Mouse (Mus musculus): ENCODE data around the gene Vps35l.

The Vps35l gene

GRCm38 (mm10) chr7:118777598-118778394 lies 37.8 kb downstream of the Vps35l start:
- DNase-seq (ENCODE audit: low spot score), result peak; percentile 33

GRCm38 (mm10) chr7:118778561-118778960 lies 38.5 kb downstream of the Vps35l start:
- no peak for DNase-seq (ENCODE audit: low spot score)

GRCm38 (mm10) chr7:118783305-118784001 lies 43.4 kb downstream of the Vps35l start:
- DNase-seq (ENCODE audit: low spot score), result no peak

- no peak for DNase-seq (ENCODE audit: low spot score)
Measured at GRCm38 (mm10) chr7:118786091-118786490, 46.1 kb downstream of the Vps35l start.

DNA sequence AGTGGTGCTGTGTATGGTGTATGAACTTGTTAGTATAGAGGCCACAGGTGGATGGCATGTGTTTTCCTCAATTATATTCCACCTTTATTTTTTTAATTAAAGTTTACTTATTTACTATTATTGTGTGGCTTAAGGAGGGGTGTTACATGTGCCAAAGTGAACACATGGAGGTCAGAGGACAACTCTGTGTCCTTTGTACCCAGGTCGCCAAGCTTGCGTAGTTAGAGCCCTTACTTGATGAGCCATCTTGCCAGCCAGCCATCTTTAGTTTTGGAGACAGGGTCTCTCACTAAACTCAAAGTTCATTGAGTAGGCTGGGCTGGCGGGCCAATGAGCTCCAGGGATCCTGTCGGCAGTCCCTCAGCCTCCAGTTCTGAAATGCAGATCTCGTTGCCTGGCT lies 47.3 kb downstream of the Vps35l start:
- no peak for DNase-seq (ENCODE audit: low spot score)

DNA sequence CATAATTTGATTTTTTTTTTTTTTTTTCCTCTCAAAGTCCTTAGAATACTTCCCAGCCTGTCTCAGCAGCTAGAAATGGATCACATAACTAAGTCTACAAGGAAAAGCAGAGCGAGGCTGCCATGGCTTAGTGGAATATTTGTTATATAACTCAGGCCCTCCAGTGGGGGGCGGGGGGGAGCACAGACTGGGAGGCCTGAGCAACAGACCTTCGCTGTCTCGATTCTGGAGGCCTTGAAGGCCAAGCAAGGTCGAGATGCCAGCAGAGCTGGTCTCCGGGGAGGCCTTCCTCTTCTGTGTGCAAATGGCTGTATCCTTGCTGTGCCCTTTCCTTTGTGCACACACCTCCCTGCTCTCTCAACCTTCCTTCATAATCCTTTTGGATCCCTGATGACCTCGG lies 48.5 kb downstream of the Vps35l start:
- DNase-seq (ENCODE audit: low spot score), result no peak

- DNase-seq (ENCODE audit: low spot score), result no peak
Measured at GRCm38 (mm10) chr7:118790292-118790691, 50.3 kb downstream of the Vps35l start.

- no peak for DNase-seq (ENCODE audit: low spot score)
Measured at GRCm38 (mm10) chr7:118793899-118794298, 53.9 kb downstream of the Vps35l start.

- DNase-seq (ENCODE audit: low spot score), result no peak
Measured at GRCm38 (mm10) chr7:118795779-118796178, 55.8 kb downstream of the Vps35l start.

DNA sequence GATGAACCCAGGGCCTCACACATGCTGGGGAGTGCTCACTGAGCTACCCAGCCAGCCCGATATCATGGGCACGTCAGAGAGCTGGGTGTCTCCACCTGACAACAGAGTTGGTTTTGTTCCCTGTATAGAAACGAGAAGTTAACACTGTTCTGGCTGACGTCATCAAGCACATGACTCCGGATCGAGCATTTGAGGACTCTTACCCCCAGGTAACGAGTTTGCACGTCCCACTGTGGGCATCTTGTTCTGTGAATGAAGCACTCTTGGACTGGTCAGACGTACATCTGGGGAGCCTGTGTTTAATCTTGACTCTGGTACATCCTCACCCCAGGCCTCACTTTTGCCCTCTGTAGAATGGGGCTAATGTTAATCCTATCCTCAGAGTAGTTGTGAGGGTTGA lies 56.8 kb downstream of the Vps35l start:
- no peak for DNase-seq (ENCODE audit: low spot score)

DNA sequence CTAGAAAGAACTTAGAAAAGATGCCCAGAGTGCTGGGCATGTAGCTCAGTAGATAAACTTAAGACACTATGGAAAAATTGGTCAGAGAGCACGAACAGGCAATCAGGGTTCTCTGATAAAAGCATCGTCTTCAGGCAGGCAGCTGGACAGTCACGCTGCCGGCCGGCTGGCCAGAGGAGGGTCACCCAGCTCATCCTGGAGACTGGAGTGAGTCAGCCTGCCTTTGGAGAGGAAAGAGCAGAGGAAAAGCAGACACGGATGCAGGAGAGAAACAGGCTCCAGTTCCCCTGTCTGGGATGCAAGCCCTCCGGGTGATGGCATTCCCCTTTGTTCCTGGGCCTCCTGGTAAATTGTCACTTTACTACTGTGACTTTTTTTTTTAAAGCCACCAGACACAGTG lies 57.6 kb downstream of the Vps35l start:
- no peak for DNase-seq (ENCODE audit: low spot score)

DNA sequence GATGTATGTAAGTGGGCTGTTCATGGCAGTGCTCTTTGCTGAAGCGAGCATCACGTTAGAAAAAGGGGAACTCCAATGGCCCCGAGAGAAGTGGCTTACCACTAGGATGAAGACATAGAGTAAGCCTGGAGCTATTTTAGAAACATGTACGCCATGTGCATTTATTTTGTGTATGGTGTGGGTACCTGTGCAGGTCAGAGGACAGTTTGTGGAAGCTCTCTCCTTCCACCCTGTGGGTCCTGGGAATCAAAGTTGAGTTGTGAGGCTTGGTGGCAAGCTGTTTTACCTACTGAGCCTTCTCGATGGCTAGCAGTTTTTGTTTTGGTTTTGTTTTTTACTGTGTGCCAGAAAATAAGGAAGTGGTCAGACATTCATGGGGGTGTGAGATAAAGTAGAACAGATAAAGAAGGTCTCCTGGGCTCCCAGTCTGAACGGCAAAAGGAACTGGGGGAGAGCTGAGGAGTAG lies 58.1 kb downstream of the Vps35l start:
- no peak for DNase-seq (ENCODE audit: low spot score)

GRCm38 (mm10) chr7:118800112-118800734 lies 60.2 kb downstream of the Vps35l start:
- DNase-seq (ENCODE audit: low spot score), result no peak

DNA sequence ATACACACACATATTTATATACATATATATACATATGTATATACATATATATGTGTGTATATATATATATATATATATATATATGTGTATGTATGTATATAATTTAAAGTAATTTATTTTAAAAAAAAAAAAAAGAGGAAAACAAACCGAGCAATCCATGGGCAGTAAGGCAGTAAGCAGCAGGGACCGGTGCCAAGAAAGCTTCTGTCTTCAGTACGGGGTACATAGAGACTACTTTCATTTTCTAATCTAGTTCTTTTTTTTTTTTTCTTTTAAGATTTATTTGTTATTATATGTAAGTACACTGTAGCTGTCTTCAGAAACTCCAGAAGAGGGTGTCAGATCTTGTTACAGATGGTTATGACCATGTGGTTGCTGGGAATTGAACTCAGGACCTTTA lies 61.8 kb downstream of the Vps35l start:
- no peak for DNase-seq (ENCODE audit: low spot score)

- DNase-seq (ENCODE audit: low spot score), result no peak
Measured at GRCm38 (mm10) chr7:118803425-118803824, 63.4 kb downstream of the Vps35l start.

- DNase-seq (ENCODE audit: low spot score), result no peak
Measured at GRCm38 (mm10) chr7:118806631-118807411, 66.8 kb downstream of the Vps35l start.

- no peak for DNase-seq (ENCODE audit: low spot score)
Measured at GRCm38 (mm10) chr7:118807899-118808298, 67.9 kb downstream of the Vps35l start.

DNA sequence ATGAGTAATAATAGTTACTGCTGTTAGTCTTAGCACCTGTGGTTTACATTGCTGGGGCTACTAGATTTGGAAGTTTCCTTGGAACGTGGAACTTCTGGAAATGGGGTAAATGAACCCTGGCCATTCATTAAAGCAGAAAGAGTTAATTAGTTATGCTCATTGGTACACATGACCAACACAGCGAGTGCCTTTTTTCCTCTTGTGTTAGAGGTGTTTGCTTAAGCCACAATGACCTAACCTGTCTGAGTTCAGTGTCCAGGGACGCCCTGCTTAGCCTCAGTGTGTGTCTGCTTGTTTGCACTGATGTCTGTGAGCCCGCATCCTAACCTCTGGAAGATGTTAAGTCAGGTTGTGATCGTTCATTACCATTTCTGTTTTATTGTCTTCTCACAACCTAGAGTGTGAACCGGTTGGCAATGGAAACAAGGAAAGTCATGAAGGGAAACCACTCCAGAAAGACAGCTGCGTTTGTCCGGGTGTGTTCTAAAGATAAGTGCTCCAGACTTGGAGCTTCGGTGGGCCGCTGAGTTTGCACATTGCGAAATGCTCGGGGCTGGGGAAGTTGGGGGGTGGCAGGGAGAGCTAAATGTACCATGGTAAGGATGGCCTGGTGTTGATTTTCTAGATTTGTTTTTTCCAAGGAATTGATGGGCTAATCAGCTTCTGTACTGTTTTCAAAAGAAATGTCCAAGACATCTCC lies 71.5 kb downstream of the Vps35l start:
- DNase-seq (ENCODE audit: low spot score), result no peak

DNA sequence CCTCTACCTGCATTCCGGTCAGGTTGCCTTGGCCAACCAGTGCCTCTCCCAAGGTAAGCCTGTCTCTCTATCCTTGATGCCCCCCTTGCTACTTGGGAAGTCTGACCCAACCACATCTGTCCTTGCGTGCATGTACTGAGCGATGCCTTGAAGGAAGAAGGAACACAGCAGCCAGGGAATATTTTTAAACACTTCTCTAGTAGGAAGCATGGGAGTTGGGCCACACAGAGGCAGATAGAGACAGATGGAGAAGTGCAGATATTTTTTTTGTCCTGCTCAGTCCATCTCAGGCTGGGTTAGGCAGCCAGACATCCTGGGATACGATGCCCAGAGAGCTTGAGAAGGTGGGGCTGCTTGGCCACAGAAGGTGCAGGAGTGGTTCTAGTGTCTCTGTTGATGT lies 73.6 kb downstream of the Vps35l start:
- no peak for DNase-seq (ENCODE audit: low spot score)

DNA sequence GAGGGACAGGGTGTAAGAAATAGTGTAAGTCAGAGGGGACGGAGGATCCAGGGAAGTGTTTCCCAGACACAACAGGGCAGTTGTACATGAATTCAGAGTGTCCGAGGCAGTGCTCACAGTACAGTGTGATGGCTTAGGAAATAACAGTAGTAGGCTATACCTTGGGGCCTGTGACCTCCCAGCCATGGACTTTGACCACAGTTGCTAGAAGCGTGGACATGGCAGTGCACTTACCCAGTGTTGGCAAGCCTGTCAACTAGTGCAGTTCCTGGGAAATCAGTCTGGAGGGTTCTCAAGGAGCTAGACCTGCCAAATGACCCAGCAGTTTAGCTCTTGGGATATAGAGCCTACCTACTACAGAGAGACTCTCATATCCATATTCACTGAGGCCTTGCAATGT lies 76.2 kb downstream of the Vps35l start:
- no peak for DNase-seq (ENCODE audit: low spot score)

GRCm38 (mm10) chr7:118817741-118818140 lies 77.7 kb downstream of the Vps35l start:
- no peak for DNase-seq (ENCODE audit: low spot score)

GRCm38 (mm10) chr7:118819666-118820065 lies 79.6 kb downstream of the Vps35l start:
- no peak for DNase-seq (ENCODE audit: low spot score)

All from ovary, postnatal 14 days (tissue).